Mouse (Mus musculus) myocyte (in vitro differentiated cells): Measurements from ENCODE around the gene Srsf2.

Experiments used
- CEBPB ChIP-seq: IDR thresholded peaks from 2 replicates; pipeline ENCODE4 v1.6.1; 2011; ENCODE audit warnings: mild to moderate bottlenecking, moderate library complexity; ENCODE audit not compliant: poor library complexity, insufficient read depth, severe bottlenecking
- E2F4 ChIP-seq: IDR thresholded peaks from one replicate; pipeline ENCODE4 v1.6.1; 2011; ENCODE audit warnings: mild to moderate bottlenecking, control low read depth, moderate library complexity; ENCODE audit not compliant: insufficient read depth
- MAX ChIP-seq: IDR thresholded peaks from one replicate; pipeline ENCODE4 v1.6.1; 2011; ENCODE audit warnings: low read depth, mild to moderate bottlenecking, control low read depth
- MYOD1 ChIP-seq, 3 experiments: IDR thresholded peaks; one replicate each; pipeline ENCODE4 v1.6.1; 2011; ENCODE audit warnings: control low read depth in 2 of 3, low read depth in 2 of 3, mild to moderate bottlenecking in 2 of 3, moderate library complexity in 1 of 3; ENCODE audit not compliant: insufficient read length in 2 of 3, control insufficient read depth in 1 of 3
- MYOG ChIP-seq, 3 experiments: IDR thresholded peaks; one replicate each; pipeline ENCODE4 v1.6.1; 2011; ENCODE audit warnings: control low read depth in 2 of 3, low read depth in 2 of 3, mild to moderate bottlenecking in 2 of 3; ENCODE audit not compliant: insufficient read length in 2 of 3, control insufficient read depth in 1 of 3, insufficient read depth in 1 of 3
- POLR2A ChIP-seq: IDR thresholded peaks from one replicate; pipeline ENCODE4 v1.6.1; 2011; ENCODE audit warnings: low read depth, mild to moderate bottlenecking, control low read depth, moderate library complexity; ENCODE audit not compliant: insufficient read length
- POLR2AphosphoS2 ChIP-seq: IDR thresholded peaks from one replicate; pipeline ENCODE4 v1.6.1; 2011; ENCODE audit warnings: low read depth, control low read depth; ENCODE audit not compliant: insufficient read length
- REST ChIP-seq: IDR thresholded peaks from one replicate; pipeline ENCODE4 v1.6.1; 2011; ENCODE audit warnings: mild to moderate bottlenecking, control low read depth, moderate library complexity; ENCODE audit not compliant: insufficient read depth, insufficient read length
- TCF12 ChIP-seq: IDR thresholded peaks from one replicate; pipeline ENCODE4 v1.6.1; 2011; ENCODE audit warnings: mild to moderate bottlenecking, control low read depth; ENCODE audit not compliant: poor library complexity, insufficient read depth, severe bottlenecking
- TCF3 ChIP-seq: IDR thresholded peaks from one replicate; pipeline ENCODE4 v1.6.1; 2011; ENCODE audit warnings: low read depth, control low read depth; ENCODE audit not compliant: insufficient read length
- USF1 ChIP-seq: IDR thresholded peaks from one replicate; pipeline ENCODE4 v1.6.1; 2011; ENCODE audit warnings: low read depth, mild to moderate bottlenecking, control low read depth, moderate library complexity

GRCm38 (mm10) chr11:116869223-116869622, 16.3 kb upstream of the Srsf2 start:
- TF ChIP-seq TCF12: no peak
- TF ChIP-seq MAX: no peak
- no peak for TF ChIP-seq USF1
- no peak for TF ChIP-seq MYOD1 (IDR thresholded peaks at IDR 0.05; ENCODE audit: control insufficient read depth in 1 of 3, insufficient read length in 2 of 3, low read depth in 2 of 3)
- TF ChIP-seq POLR2A: no peak
- no peak for TF ChIP-seq TCF3
- no peak for TF ChIP-seq E2F4
- no peak for TF ChIP-seq POLR2AphosphoS2
- no peak for TF ChIP-seq CEBPB
- TF ChIP-seq MYOG (IDR thresholded peaks at IDR 0.05; ENCODE audit: control insufficient read depth in 1 of 3, insufficient read depth in 1 of 3, insufficient read length in 2 of 3, low read depth in 2 of 3): no peak
- no peak for TF ChIP-seq REST
